Mouse (Mus musculus) gonadal fat pad, adult 2 months (tissue): ENCODE data around the gene Ptpn4. TPM values are rescaled to one million over a fixed set of nuclear protein-coding genes. Genes with fewer than 3 reads are reported as not detected.

Experiments used
- DNase-seq: peaks from one replicate; pipeline ENCODE4 v3.0.0-alpha.2; 2012; ENCODE audit warnings: low read depth
- polyA plus RNA-seq: library from polyadenylated mRNA; depleted of rRNA; stranded (reverse); fragments of >200 nt; gene quantifications from 2 replicates; pipeline ENCODE4 v1.2.3, GENCODE M21; 2012

Gene Ptpn4
- polyA plus RNA-seq, 1 experiment: 4.2 TPM

DNA sequence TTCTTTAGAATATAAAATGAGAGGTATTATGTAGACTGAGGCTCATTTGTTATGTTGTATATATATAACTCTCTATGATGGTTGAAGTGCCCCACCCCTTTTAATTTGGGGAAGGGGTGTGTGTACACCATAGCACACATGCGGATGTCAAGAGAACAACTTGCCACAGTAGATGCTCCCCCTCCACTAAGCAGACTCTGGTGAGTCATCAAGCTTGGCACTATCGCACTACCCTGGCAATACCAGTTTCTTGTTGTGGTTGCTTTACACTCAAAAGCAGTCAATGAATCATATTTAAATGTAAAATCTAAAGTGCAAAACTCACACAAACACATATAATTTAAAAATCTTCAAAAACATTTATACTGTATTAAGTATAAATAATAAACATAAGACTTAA lies 31.4 kb downstream of the Ptpn4 start:
- DNase-seq: no peak

DNA sequence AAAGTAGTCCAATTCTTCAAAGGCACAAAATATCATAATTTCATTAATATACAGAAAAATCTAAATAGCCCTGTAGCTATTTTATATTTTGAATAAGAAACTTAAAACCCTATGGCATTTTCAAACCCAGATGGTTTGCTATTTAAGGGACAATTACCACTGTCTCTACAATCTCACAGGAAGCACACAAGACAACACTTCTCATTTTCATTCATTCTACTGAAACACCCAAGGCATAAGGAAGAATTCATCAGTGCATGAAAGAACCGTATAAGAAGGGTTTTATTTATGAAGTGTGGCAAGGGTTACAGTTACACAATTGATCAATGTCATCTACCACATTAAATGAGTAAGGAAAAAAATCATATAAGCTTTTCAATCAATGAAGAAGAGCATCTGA lies 32.8 kb downstream of the Ptpn4 start:
- no peak for DNase-seq

DNA sequence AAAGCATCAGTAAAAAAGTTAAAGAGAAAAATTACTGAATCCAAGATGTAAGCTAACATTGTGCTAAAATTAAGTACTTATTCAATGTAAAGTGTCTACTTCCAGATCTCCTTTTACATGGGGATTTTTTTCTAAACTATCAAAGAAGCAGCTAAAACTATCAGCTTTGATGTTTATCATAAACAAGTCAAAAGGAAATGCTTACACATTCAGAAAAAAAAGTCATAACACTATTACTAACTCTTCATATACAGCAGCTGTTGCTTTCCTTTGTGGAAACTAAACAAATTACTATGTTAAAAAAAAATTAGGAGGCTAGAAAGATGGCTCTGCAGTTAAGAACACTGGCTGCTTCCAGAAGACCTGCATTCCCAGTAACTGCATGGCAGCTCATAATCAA lies 42.2 kb downstream of the Ptpn4 start:
- DNase-seq: no peak

DNA sequence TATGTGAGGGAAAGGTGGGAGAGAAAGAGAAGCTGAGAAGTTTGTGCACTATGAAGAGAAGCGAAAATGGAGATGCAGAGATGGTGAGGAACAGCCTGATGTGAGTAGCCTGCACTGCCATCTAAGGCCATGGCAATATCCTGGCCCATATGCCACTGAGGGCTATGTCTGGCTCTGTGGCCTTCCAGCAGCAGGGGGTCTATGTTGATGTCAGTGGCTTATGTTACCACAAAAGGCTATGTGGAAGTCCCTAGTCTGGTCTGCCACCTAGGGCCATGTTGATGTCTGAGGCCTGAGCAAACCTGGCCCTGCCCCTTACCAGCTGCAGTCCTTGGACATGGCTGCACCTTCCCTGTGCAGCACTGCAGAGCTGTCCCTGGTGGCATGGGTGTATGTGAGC lies 43.1 kb downstream of the Ptpn4 start:
- no peak for DNase-seq

DNA sequence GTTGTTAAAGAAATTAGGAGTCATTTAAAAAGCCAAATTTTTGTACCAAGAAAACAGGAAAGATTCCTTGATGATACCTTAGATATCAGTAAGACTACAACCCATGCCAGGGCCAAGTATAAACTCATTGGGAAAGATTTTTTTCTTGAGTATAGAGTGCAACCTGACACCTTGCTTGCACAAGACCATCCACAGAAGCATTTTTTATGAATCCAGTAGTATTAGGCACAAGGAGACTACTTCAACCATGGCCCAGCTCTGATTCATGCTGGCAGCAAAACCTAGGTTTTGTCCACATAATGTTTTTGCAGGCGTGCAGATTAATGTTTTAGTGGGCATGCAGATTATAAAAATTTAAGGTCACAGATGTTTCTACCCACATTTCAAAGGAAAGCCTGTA lies 46.8 kb downstream of the Ptpn4 start:
- peak; percentile 3 for DNase-seq

DNA sequence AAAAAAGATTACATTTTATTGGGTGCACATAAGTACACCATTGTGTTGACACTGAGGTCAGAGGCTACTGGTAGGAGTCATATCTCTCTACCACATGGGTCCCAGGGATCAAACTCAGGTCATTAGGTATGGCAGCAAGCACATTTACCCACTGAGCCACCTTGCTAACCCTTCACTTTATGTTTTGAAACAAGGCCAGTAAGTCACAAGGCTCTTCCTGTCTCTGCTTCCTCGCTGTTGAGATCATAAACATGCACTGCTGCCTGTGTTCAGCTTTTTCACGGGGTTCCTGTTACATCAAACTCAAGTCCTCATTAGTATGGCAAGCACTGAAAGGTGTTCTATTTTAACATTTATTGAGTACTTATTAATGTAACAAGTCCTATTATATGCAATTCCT lies 61.5 kb downstream of the Ptpn4 start:
- no peak for DNase-seq

DNA sequence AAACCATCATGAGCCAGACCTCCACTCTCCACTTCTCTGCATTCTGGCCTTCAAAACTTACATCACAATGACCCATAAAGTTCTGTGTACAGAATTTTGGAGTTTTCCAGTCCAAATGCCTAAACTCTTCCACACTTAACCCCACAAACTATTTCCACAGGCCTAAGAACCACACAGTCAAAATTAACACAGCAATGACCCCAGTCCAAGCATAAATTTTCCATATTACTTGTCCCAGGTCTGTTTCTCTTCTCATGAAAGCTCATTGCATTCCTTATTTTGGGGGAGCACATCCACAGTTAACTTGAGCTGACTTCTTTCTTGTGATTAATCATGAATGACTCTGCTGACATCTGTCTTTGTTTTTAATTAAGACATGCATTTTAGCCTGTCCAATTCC lies 101.7 kb downstream of the Ptpn4 start:
- no peak for DNase-seq

DNA sequence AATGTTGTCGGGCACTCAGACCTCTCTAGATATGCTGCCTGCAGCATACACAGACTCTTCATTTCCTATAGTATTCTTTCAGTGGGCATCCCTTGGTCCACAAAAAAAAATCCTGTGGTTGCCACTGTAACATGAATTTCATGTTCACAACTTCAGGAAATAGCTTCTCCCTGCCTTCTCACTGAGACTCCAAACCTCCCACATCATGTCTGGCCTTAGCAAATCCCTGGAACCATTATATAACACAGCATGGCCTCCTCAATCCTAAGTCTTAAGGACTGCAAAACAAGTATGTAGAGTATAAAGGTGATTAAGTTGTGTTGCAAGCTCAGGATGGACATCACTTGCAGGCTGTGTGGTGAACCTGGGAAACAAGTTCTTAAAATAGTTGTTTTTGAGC lies 102.6 kb downstream of the Ptpn4 start:
- DNase-seq: peak; percentile 5

DNA sequence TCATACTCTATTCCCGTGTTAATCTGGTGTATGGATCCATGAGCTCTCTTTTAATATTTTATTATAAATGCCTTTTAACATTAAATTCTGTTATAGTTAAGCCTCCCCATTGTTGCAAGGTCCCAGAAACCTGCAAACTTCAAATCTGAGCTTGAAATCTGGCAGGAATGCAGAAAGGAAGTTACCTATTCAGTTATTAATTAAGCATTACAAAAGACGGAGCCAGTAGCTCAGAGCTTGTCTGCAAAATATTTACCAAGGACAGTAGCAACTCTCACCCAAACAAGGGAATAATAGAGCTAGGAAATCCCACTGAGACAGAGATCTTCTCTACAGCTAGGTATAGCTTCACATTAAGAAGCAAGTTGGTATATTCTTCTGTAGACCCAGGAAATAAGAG lies 106.2 kb downstream of the Ptpn4 start:
- no peak for DNase-seq

DNA sequence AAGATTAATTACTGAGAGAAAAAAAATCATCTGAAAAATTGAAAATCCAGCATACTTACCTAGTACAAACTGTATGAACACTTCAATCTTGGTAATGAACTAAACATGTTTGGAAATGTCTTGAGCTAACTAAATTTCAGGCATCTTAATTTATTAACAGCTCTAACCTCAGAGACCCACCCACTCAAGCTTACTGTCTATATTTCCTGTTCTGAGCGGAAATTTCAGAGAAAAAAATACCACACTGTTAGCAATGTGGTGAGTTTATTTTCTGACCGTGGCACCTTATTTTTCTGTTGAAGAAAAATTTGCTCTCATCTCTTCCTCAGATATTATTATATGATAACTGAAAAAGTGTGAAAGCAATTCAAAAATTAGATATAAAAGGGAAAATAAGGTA lies 124.4 kb downstream of the Ptpn4 start:
- DNase-seq: no peak

DNA sequence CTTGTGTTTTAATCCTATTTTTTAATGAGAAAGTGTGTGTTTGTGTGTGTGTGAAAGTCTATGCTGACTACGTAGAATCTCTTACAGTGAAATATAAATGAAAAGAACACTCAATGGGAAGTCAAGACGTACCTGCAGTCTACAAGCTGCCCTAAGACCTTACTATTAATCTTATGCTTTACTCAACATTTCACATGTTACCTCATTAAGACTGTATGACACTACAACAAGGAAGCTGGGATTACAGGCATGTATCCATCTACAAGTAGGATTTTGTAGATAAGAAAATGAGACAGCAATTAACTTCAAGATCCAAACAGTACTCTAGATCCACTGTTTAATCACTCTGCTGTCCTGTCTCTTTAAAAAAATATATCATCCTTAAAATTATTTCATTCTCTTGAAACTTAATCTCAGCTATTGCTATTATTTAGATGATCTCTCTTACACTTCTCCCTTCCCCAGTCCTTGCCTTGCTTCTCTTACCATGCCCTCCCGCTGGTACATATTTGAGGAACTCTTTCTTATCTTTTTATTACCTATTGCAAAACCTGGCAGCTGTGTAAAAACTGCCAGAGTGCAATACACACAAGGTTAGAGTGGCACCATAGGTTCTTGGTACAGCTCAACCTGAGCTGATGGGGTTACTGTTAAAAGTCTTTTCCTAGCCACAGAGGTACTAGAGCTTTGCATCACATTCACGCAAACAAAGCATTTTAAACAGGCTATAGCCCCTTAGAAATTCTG lies 130.8 kb downstream of the Ptpn4 start:
- no peak for DNase-seq

DNA sequence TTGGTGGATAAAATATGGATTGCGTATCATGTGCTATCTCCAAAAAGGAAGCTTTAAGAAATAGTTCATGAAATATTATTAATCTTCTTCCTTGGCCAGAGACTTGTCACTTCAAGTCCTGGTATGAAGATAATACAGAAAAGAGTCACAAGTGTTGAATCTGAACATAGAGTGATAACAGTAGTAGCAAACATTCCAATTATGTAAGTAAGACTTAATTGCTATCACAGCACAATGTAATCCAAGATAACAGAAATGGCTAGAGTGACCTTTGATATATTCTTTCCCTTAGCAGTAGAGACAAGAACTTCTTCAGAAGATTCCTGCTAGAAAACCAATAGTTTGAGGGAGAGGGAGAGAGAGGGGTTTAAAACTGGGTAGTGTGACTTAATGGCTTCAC lies 140.6 kb downstream of the Ptpn4 start:
- DNase-seq: no peak

DNA sequence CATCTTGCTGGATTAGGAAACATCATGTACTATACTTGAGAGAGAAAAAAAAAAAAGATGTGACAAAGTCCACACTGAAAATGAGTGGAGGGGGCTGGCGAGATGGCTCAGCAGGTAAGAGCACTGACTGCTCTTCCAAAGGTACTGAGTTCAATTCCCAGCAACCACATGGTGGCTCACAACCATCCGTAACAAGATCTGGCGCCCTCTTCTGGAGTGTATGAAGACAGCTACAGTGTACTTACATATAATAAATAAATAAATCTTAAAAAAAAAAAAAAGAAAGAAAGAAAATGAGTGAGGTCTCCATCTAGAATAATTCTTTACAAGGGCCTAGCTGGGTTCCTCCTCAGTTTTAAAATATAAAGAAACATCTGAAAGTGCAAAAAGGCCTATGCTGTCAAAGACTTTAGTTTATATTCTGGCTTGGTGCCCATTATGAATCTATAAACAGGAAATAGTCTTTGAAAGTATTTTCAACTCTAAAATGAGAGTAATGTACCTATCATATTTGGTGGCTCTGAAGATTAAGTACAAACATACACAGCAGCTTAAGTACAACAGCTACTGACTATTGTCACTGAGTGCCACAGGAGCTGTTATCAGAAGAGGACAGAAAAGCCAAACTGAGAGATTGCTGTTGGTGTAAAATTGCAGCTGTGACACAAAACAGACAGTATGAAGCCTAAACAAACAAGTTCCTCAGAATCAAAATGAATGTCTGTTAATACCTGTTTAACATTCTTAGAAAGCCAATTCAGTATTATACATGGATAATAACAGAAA lies 151.4 kb downstream of the Ptpn4 start:
- no peak for DNase-seq

DNA sequence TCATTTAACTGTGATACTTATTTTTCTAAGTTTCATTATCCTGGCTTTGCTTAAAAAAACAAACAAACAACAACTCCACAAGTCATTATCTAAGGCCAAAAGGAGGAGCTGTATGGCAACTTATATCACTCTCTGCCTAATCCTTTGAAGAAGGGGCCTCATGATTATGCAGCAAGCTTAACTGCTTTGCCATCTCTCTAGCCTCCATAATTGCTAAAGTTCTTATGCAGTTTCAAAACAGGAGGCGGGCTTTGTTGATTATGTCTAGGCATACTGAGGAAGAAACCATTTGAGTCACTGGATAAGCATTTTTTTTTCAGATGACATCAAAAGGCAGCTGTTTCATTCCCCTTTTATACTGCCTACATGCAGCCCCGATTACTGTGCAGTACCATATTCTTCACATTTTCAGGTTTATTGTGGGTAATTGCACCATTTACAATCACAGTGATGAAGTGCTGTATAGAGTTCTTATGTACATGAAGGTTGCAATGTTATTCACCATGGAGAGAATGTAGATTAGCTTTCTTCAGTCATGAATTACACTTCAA lies 155.7 kb downstream of the Ptpn4 start:
- DNase-seq: no peak

DNA sequence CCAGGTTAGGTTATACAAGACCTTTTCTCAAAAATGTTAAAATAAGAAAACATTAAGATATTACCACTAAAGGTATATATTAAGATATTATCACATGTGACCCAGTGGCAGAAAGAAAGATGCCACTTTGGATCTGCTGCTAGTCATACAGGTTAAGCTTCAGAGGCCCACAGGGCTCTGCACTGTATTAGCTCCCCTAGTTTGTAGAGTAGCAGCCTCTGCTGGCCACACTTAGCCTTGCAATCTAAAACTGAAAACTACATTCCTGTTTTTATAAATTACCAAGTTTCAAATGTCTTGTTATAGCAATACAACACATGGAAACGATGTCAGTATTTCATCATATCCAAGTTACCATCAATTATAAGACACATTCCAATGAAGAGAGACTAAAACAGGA lies 162.4 kb downstream of the Ptpn4 start:
- no peak for DNase-seq

DNA sequence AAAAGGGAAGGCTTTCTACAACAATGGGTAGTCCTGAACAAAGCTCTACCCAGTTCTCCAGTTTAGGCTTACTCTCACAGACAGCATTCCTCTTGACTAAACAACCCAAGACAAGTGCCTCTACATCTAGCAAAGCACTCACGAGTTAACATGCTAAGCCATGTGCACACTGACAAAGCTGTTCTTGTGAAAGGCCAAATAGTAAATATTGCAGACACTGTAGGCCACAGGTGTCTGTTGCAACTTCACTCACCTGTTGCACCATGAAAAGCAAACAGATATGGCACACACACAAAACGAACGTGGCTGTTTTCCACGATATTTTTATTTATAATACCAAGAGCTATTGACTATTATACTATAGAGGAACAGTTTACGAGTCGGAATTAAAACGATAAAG lies 170.5 kb downstream of the Ptpn4 start:
- DNase-seq: no peak

DNA sequence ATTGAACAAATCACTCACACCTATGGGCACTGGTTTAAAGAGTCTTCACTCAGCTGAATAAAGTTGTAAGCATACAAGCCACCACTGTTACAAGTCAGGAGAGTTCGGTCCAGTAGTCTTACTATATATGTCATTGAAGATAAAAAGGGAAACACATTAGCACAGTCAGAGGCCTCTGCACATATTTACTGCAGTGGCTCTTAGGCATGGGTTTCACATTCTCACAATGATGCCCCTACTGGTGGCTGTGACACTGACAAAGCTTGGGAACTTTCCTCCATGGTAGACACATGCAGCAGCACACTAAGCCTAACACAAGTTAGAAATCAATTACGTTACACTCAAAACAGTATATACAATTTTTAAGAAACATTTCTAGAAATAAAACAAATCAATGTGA lies 183.1 kb downstream of the Ptpn4 start:
- DNase-seq: no peak

DNA sequence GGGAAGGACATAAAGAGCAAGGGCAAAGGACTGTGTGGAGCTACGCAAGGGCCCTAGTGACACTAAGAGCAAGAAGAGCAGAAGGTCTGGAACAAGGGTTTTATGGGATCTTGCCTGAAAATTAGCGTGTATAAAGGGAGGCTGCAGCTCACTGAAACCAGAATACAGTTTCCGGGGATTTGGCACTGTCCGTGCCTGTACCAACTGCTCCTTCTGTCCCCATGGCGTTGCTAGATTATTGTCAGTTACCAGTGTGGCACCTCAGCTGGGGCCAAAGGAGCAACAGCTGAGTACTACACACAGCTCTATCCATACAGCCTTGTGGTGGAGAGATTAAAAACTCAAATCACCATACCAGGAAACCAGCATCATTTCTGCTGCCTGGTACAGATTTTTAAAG lies 187.0 kb downstream of the Ptpn4 start:
- DNase-seq: no peak

DNA sequence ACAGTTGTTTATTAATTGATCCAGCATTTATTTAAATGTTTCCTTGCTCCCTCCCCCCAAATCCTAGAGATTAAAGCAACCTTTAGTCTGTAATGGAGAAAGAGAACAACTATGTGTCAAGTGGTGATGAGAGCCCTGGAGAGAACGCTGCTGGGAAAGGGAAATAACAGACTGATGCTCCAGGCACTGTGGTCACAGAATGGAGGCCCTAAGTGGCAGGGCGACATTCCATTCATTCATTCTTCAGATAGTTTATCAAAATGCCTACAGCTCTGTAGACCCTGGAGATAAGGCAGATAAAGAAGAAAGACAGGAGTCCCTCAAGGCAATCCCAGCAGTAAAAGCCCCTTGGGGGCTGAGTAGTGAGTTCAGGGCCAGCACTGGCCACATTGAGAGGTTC lies 187.8 kb downstream of the Ptpn4 start:
- no peak for DNase-seq

DNA sequence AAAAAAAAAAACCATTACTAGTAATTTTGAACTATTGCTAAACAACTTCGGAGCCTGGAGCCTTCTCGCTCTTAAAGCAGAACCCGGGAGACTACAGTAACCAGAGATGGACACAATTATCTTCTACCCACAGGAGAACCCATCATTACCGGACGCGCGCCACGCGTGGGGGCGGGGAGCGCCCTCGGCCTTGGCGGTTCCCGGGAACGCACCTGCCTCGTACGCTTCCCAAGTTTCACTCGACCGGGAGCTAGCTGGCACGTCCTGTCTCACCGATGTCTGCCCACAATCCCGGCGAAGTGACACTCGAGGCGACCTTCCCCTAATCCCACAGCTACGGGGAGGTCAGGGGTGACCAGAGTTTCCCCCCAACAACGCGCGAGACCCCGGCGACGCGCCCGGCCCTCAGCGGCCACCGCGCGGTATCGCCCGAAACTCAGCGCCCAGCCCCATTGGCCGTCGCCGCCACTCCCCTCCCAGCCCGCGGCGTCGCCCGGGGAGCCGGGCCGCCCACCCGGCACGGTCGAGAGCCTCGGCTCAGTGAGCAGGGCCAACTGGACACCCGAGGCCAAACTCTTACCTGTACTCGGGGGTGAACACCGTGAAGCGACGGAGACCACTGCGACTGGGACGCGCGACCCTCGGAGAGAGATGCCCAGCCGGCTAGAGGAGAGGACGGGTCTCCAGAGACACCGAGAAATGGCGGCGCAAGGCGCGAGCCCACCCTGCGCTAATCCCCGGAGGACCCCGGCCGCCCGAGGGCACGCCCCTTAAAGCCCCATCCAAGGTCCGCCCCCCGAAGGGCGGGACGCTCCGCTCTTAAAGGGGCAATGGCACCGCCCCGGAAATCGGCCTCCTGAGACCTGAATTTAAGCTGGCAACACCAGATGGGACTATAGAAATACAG lies 189.0 kb downstream of the Ptpn4 start, which contains the start of gene Epb41l5:
Gene Epb41l5, minus strand, starts transcription at position 796 of the 907 bp plus-strand sequence.
- no peak for DNase-seq

DNA sequence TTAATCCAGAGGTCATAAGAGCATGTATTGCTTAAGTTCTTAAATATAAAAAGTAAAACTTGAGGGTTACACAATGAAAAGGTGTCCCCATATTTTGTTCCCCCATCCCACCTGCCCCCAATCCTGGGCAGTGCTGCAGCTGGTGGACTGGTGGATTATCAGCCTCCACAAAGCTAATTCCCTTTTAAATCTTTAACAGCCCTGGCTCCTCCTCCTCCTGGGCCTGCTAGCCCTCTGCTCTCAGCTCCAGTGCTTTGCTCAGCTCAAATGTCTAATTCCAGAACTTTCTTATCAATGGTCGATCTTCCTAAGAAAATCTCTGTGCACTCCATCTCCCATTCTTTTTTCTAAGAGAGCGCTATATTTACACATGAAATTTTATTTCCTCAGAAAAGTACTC lies 191.1 kb downstream of the Ptpn4 start:
- no peak for DNase-seq

DNA sequence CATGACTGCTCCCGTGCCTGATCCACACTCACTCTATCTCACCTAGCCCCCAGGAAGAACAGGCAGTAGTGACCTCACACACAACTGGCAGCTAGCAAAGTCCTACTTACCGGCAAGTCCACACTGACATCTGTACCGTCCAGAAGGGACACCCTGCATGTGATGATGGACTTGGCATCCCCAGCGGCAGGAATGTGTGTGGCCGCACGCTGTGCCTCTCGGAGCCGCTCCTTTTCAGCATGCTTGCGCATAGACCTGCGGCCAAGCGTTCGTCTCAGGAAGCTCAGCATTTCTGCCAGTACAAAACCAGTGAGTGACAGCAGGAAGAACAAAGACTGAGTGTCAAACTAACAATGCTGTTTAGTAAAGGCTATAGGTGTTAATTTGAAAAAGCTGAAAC lies 195.0 kb downstream of the Ptpn4 start:
- DNase-seq: no peak
